Mouse (Mus musculus): ENCODE results near the gene Psmb10. TPM values are rescaled to one million over a fixed set of nuclear protein-coding genes. Genes with fewer than 3 reads are reported as not detected.

Gene Psmb10
- polyA plus RNA-seq (2012; rRNA removed) = 31.9 and 69.0 TPM in 2 replicates

GRCm38 (mm10) chr8:105938306-105938669 lies at the start of gene Psmb10:
Gene Psmb10, minus strand, starts transcription at chr8:105938444.

GRCm38 (mm10) chr8:105979325-105979724 lies 41.1 kb upstream of the Psmb10 start, which contains the start of gene Dpep3:
Gene Dpep3, minus strand, starts transcription at chr8:105979429.

GRCm38 (mm10) chr8:105965905-105966341 lies 27.7 kb upstream of the Psmb10 start, which contains the start of gene Slc12a4:
Gene Slc12a4, minus strand, starts transcription at chr8:105966097.

GRCm38 (mm10) chr8:105943321-105943739 lies 5.1 kb upstream of the Psmb10 start, which contains the start of gene Lcat:
Gene Lcat, minus strand, starts transcription at chr8:105943382.

GRCm38 (mm10) chr8:105933762-105934161 lies 4.5 kb downstream of the Psmb10 start, which contains the start of gene Ctrl:
Gene Ctrl, minus strand, starts transcription at chr8:105933862.

DNA sequence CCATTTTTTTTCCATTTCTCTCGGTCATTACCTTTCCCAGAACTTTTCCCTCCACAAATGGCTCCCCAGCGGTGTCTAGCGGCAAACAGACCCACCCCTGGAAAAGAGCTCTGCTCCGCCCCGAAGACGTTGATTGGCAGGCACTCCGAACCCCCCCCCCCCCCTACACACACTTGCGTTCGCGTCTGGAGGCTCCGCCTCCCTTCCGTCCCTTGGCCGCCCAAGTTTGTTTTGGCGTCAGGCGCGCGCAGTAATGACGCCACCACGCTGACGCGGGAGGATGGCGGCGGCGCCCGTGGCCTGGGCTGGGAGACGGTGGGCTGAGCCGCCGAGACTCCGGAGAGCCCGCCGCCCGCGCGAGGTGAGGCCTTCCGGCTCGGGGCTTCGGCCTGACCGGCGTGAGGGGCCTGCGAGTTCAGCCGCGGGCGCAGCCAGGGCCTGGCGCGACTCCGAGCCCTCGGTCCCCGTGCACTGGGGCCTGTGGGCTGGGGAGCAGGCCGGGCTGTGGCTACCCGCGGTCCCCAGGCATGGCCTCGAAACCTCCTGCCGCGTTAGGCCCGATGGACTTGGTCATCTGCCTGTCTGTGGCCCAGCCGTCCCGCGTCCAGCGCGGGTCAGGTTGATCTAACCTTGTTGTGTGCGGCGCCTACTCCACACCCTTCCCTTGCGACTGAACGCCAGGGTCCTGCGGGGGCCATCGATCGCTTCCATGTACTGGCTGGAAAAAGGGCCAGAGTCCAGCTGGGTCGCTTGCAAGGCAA lies 37.9 kb downstream of the Psmb10 start, which contains the start of gene Pskh1:
TSS of gene Pskh1 (plus strand) at position 262 of the 761 bp plus-strand sequence.

DNA sequence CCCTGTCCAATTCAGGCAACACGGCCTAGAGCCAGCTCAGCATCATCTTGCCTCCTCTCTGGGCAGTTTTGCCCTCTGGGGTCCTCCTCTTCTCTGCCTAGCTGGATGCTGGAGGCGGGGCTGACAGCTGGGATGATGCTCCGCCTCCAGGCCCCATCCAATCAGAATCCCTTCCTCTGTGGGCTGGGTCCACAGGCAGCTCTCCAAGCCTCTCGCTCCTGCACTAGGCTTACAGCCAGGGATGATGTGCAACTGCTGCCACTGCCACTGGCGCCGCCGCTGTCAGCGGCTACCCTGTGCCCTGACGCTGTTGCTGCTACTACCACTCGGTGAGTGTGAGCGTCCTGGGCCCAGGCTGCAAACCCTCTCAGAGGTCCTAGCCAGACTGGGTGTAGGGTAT lies 44.9 kb downstream of the Psmb10 start, which contains the start of gene Nrn1l:
TSS of gene Nrn1l (plus strand) at position 229 of the 400 bp plus-strand sequence.

Other genes starting within 250 kb of the Psmb10 start
- gene Acd, start 237.3 kb downstream of the Psmb10 start, polyA plus RNA-seq (2012; rRNA removed) = 29.8 and 41.5 TPM in 2 replicates
- 18.5 and 21.5 TPM in 2 replicates for gene Pard6a, start 237.3 kb downstream of the Psmb10 start, polyA plus RNA-seq (2012; rRNA removed)
- gene 4933405L10Rik, start 230.8 kb downstream of the Psmb10 start, polyA plus RNA-seq (2012; rRNA removed) = 0.07 and 0.22 TPM in 2 replicates
- 44.8 and 45.6 TPM in 2 replicates for gene Enkd1, start 230.2 kb downstream of the Psmb10 start, polyA plus RNA-seq (2012; rRNA removed)
- 23.5 and 50.7 TPM in 2 replicates for gene Gfod2, start 179.8 kb downstream of the Psmb10 start, polyA plus RNA-seq (2012; rRNA removed)
- gene Ranbp10, start 111.1 kb downstream of the Psmb10 start, polyA plus RNA-seq (2012; rRNA removed) = 29.6 and 36.9 TPM in 2 replicates
- 0.14 and 0.55 TPM in 2 replicates for gene Tsnaxip1, start 110.7 kb downstream of the Psmb10 start, polyA plus RNA-seq (2012; rRNA removed)
- gene Cenpt, start 85.2 kb downstream of the Psmb10 start, polyA plus RNA-seq (2012; rRNA removed) = 68.4 and 87.0 TPM in 2 replicates
- gene Thap11, start 83.3 kb downstream of the Psmb10 start, polyA plus RNA-seq (2012; rRNA removed) = 63.7 and 70.3 TPM in 2 replicates
- 199 and 370 TPM in 2 replicates for gene Nutf2, start 77.9 kb downstream of the Psmb10 start, polyA plus RNA-seq (2012; rRNA removed)
- 45.7 and 71.5 TPM in 2 replicates for gene Edc4, start 57.6 kb downstream of the Psmb10 start, polyA plus RNA-seq (2012; rRNA removed)
- 0.68 and 1.7 TPM in 2 replicates for gene Nrn1l, start 44.9 kb downstream of the Psmb10 start, polyA plus RNA-seq (2012; rRNA removed)
- gene Pskh1, start 38.0 kb downstream of the Psmb10 start, polyA plus RNA-seq (2012; rRNA removed) = 18.8 and 37.9 TPM in 2 replicates
- 4.3 and 4.7 TPM in 2 replicates for gene Ctrl, start 4.6 kb downstream of the Psmb10 start, polyA plus RNA-seq (2012; rRNA removed)
- 2.9 and 5.5 TPM in 2 replicates for gene Lcat, start 4.9 kb upstream of the Psmb10 start, polyA plus RNA-seq (2012; rRNA removed)
- 16.1 and 33.0 TPM in 2 replicates for gene Slc12a4, start 27.7 kb upstream of the Psmb10 start, polyA plus RNA-seq (2012; rRNA removed)
- gene Dpep3, start 41.0 kb upstream of the Psmb10 start, polyA plus RNA-seq (2012; rRNA removed) = not detected in 2 replicates
- gene Dus2, start 52.9 kb upstream of the Psmb10 start, polyA plus RNA-seq (2012; rRNA removed) = 16.8 and 20.7 TPM in 2 replicates
- not detected in 2 replicates for gene Dpep2nb, start 67.5 kb upstream of the Psmb10 start, polyA plus RNA-seq (2012; rRNA removed)
- 11.4 and 12.7 TPM in 2 replicates for gene Ddx28, start 73.4 kb upstream of the Psmb10 start, polyA plus RNA-seq (2012; rRNA removed)
- 12.8 and 27.0 TPM in 2 replicates for gene Nfatc3, start 120.4 kb upstream of the Psmb10 start, polyA plus RNA-seq (2012; rRNA removed)
- 1.3 and 2.7 TPM in 2 replicates for gene Esrp2, start 198.5 kb upstream of the Psmb10 start, polyA plus RNA-seq (2012; rRNA removed)
- 11.1 and 11.7 TPM in 2 replicates for gene Pla2g15, start 212.0 kb upstream of the Psmb10 start, polyA plus RNA-seq (2012; rRNA removed)
- gene Slc7a6, start 230.4 kb upstream of the Psmb10 start, polyA plus RNA-seq (2012; rRNA removed) = 42.4 and 53.0 TPM in 2 replicates